Mouse (Mus musculus): ENCODE measurements around the gene Mettl2.
"Not testable (repeated sequence)": the region's sequence is repeated elsewhere in the genome, so short reads cannot be mapped to it uniquely, and the experiment has no call there.

Mettl2 gene

DNA sequence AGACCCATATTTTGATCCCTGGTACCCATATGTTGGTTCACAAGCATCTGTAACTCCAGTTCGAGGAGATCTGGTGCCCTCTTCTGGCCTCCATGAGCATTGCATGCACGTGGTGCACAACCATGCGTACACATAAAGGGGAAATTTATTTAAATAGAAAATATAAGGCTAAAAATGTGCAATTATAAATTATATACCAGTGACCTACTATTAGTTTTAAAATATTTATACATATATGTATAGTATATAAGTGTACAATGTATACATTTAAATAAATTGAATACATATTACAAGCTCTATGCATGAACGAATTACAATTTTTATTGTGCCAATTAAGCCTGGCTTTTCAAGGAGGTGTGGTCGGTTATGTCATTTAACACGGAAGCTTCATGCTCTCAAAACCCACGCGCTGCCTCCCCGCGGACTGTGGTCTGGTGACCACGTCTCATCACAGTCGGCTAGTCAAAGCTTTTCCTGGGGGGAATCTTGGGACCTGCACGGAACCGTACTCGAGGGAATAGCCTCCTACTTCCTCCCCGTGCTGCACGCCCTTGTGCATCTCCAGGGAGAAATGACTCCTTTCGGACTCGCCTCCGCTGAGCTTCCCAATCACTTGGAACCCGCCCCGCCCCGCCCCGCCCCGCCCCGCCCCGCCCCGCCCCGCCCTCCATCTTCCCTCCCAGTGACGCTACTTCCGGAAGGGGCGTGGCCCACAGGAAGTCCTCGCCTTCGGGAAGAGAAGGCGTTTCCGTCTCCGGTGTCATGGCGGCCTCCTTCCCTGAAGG, at the start of gene Mettl2:
TSS of gene Mettl2 (plus strand) at position 691 of the 785 bp plus-strand sequence.
- peak; percentile 60 for DNase-seq (ENCODE audit: extremely low spot score, low read depth, low spot score)

DNA sequence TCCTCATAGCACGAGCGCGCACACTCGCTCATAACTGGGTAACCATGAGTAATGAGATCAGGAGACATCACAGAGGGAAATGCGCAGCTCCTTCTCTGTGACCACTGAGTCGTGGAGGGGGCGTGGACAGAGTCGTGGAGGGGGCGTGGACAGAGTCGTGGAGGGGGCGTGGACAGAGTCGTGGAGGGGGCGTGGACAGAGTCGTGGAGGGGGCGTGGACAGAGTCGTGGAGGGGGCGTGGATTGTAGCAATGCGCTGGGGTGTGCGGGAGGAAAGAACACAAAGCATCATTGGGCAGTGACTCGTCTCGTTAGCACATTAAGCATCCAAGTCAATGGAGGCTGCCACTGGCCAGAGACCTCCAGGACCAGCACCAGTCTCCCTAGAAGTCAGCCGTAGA, 13.8 kb upstream of the Mettl2 start:
- DNase-seq (ENCODE audit: extremely low spot score, low read depth, low spot score) = not testable (repeated sequence)

DNA sequence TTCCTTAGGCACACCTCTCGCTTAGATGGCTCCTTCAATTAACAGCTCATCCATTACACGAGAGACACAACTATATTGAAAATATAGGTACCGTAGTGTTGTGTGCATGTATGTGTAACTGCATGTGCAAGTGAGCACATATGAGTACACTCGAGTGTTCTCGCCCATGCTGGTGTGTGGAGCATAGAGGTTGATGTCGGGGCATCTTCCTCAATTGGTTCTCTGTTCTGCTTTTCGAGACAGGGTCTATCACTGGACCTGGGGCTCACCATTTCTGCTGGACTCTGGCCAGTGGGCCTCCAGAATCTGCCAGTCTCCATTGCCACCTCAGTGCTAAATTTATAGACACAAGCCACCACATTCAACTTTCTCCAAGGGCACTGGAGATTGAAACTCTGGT, 8.4 kb upstream of the Mettl2 start:
- no peak for DNase-seq (ENCODE audit: extremely low spot score, low read depth, low spot score)

DNA sequence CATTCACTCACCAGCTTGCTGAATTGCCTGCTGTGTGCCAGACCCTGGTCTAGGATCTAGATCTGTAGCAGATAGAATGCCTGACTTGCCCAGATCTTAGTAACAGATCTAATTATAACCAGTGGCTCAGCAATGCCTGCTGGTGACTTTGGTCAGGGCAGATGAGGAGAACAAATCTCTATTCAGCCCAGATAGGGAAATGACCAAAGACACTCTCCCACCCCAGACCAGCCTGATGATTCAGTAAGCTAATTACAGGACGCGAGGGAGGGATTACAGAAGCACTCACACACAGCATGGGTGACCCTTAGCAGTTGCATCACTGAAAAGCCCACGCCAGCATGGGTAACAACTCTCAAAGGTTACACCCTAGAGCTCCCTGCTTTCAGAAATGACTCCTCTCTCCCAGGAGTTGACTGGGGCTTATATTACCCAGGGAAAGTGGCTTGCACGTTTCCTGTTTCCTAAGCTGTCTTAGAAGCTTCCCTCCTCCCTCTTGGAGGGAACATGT, 5.6 kb upstream of the Mettl2 start:
- DNase-seq (ENCODE audit: extremely low spot score, low read depth, low spot score) = no peak

DNA sequence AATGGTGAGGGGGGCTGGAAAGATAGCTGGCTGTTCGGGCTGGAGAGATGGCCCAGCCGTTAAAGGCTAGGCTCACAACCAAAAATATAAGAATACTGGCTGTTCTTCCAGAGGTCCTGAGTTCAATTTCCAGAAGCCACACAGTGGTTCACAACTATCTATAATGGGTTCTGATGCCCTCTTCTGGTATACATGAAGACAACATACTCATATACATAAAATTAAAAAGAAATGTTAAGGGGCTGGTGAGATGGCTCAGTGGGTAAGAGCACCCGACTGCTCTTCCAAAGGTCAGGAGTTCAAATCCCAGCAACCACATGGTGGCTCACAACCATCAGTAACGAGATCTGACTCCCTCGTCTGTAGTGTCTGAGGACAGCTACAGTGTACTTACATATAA, 4.4 kb upstream of the Mettl2 start:
- DNase-seq (ENCODE audit: extremely low spot score, low read depth, low spot score) = not testable (repeated sequence)

DNA sequence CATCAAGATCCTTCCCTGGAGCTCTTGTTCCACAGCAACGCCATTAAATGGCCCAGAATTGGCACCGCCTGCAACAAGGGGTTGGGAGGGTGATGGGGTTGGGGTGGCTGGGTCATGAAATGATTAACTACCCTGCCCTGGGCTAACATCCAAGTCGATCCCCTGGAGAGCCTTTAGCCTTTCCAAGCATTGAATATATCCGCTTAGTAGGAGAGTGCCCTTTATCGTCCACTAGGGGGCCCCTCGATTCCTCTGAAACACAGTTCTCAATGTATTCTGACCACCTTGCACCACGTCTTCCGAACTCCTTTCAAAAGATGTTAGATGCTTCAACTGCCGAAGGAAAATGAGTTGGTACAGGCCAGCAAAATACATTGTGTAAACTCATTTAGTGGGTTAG, 2.2 kb upstream of the Mettl2 start:
- DNase-seq (ENCODE audit: extremely low spot score, low read depth, low spot score) = peak; percentile 16

- no peak for DNase-seq (ENCODE audit: extremely low spot score, low read depth, low spot score)
Measured at GRCm38 (mm10) chr11:105126520-105127029, 350 bp downstream of the Mettl2 start.

DNA sequence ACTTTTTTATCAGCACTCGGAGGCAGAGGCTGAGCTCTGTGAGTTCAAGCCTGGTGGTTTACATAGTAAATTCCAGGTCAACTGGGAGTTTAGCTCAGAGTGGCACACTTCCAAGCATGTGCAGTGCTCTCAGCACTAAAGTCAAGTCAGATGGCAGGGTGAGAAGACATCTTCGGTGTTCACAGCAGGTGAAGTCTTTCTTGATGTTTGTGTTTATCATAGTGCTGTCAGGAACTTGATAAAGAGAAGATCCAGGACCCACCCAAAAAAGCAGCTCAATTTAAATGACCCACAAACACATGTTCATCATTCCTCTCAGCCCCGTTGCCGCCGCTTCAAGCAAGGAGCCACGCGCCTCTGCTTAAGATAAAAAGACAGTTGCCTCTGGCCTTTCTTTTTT, 9.5 kb downstream of the Mettl2 start:
- no peak for DNase-seq (ENCODE audit: extremely low spot score, low read depth, low spot score)

DNA sequence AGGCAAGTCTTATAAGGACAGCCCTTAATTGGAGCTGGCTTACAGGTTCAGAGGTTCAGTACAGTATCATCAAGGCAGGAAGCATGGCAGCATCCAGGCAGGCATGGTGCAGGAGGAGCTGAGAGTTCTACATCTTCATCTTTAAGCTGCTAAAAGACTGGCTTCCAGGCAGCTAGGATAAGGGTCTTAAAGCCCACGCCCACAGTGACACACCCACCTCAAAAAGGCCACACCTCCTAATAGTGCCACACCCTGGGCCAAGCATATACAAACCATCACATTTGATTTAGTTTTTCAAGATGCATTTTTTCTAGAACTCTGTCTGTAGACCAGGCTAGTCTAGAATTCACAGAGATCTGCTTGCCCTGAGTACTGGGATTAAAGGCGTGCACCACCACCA, 11.0 kb downstream of the Mettl2 start:
- DNase-seq (ENCODE audit: extremely low spot score, low read depth, low spot score) = not testable (repeated sequence)

DNA sequence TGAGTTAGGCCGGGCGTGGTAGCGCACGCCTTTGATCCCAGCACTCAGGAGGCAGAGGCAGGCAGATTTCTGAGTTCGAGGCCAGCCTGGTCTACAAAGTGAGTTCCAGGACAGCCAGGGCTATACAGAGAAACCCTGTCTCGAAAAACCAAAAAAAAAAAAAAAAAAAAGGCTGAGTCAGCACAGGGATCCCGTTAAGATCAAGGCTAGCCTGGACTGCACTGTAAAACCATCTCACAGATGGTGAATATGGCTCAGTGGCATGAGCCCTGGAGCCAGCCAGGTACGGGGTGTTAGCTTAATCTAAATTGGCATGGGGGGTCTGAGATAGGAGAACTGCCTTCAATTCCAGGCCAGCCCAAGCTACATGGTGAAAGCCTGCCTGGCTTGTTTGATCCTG, 14.3 kb downstream of the Mettl2 start:
- DNase-seq (ENCODE audit: extremely low spot score, low read depth, low spot score) = not testable (repeated sequence)

- DNase-seq (ENCODE audit: extremely low spot score, low read depth, low spot score) = no peak
Measured at GRCm38 (mm10) chr11:105141115-105141514, 14.9 kb downstream of the Mettl2 start.

DNA sequence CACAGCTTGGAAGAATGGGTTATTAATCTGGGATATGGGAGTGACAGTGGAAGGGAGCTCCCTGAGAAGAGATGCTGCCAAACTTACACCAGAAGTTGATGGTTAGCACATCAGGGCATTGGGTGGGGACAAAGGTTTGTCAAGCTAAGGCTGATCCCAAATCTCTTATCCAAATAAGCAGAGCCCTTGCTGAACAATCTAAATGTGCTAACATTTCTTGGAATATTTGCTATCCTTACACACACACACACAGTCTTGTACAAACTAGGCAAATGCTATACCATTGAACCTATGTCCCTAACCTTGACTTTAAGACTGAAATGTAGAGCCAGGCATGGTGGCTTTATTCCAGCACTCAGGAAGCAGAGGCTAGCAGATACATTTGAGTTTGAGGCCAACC, 17.3 kb downstream of the Mettl2 start:
- no peak for DNase-seq (ENCODE audit: extremely low spot score, low read depth, low spot score)

DNA sequence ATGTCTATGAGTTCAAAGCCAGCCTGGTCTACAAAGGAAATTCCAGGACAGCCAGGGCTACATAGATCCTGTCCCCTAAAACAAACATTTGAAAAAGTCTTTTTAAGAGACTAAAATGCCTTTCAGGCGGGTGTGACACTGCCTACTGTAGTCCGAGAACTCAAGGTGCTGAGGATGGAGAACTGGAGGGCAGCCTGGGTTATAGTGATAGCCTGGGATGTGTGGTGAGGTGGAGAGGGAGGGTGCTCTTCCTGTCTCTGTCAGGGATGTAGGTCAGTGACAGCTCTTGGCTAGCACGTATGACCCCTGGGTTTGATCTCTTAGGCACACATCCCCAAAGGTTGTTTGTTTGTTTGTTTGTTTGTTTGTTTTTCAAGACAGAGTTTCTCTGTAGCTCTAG, 17.9 kb downstream of the Mettl2 start:
- DNase-seq (ENCODE audit: extremely low spot score, low read depth, low spot score) = no peak

GRCm38 (mm10) chr11:105144508-105145210, 18.4 kb downstream of the Mettl2 start:
- DNase-seq (ENCODE audit: extremely low spot score, low read depth, low spot score) = no peak

DNA sequence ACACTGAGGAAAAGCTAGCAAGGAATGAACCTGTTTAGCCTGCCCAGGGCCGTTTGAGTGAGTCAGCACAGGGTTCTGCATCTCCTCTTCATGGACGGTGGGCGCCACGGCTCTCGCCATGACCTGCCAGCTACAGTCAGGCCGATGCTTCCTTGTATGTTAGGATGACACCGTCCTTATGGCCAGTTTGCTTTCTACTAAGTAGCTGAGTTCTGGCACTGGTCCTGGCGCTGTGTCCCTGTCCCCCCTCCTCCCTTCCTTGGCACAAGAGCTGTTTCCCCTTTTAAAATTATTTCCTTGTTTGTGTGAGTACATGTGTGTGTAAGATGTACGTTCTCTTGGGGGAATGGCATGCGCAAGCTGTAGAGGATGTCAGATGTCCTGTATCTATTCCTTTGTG, 19.0 kb downstream of the Mettl2 start:
- no peak for DNase-seq (ENCODE audit: extremely low spot score, low read depth, low spot score)

GRCm38 (mm10) chr11:105146593-105146992, 20.4 kb downstream of the Mettl2 start, which contains the start of gene Gm10842:
TSS of gene Gm10842 (plus strand) at chr11:105146893.
- DNase-seq (ENCODE audit: extremely low spot score, low read depth, low spot score) = no peak

GRCm38 (mm10) chr11:105149353-105149752, 23.1 kb downstream of the Mettl2 start:
- DNase-seq (ENCODE audit: extremely low spot score, low read depth, low spot score) = no peak

DNA sequence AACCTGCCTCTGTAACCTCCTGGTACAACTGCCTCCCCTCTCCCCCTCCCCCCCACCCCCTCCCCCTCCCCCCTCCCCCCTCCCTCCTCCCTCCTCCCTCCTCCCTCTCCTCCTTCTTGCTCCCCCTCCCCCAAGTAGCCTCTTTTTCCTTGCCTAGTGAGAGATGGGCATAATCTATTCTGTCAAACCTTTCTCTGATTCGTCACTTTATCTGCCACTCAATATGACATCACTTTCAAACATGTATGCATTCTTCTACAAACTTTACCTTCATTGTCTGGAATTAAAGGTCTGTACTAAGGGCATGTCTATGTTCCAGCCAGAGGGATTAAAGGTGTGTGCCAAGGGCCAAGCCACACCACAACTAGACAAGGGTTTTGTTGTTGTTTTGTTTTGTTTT, 23.5 kb downstream of the Mettl2 start:
- no peak for DNase-seq (ENCODE audit: extremely low spot score, low read depth, low spot score)

DNA sequence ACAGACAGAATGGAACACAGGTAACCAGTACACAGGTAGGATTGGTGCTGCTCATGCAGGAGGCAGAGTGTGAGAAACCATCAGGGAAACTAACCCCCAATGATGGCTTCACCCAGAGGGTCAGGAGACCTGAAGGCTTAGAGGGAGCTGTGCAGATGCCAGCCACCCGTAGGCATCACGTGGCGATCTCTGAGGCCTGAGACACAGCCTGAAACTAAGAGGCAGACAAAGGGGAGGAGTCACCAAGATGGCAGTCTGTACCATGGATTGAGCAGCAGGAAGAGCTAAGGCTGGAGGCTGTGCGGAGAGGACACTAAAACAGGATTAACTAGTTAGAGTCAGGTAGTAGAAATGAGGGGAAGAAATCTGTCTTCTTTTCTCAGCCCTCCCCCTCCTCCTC, 24.5 kb downstream of the Mettl2 start:
- no peak for DNase-seq (ENCODE audit: extremely low spot score, low read depth, low spot score)

- no peak for DNase-seq (ENCODE audit: extremely low spot score, low read depth, low spot score)
Measured at GRCm38 (mm10) chr11:105151226-105152016, 25.2 kb downstream of the Mettl2 start.

DNA sequence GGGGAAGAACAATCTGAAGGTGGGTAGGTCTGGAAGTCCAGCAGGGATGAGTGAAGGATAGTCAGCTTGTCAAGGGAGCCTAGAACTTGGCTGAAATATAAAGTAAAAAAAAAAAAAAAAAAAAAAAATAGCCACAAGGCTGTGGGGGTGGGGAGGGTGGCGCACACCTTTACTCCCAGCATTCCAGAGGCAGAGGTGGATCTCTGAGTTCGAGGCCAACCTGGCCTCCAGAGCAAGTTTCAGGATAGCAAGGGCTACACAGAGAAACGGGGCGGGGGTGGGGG, 25.7 kb downstream of the Mettl2 start:
- no peak for DNase-seq (ENCODE audit: extremely low spot score, low read depth, low spot score)

All from hindlimb bud, embryonic 11.5 days (tissue).